Mouse (Mus musculus): ENCODE results near the gene Plagl2.

GRCm38 (mm10) chr2:153225595-153225953, 15.7 kb downstream of the Plagl2 start:
- TF ChIP-seq CTCF (IDR thresholded peaks at IDR 0.05) (no peak), EP300 (IDR thresholded peaks at IDR 0.05) (no peak)
